Mouse (Mus musculus) heart, embryonic 10.5 days (tissue): ENCODE results near the gene Gimap8. TPM values are rescaled to one million over a fixed set of nuclear protein-coding genes. Genes with fewer than 3 reads are reported as not detected.

Experiments
- DNase-seq: peaks from one replicate; pipeline ENCODE4 v3.0.0-alpha.2; 2017; ENCODE audit warnings: low spot score
- H3K27ac ChIP-seq: fragments of 300-500 bp; sonication (generic); 2 replicates; pipeline ENCODE4 v1.5.1; 2016; ENCODE audit warnings: mild to moderate bottlenecking
- H3K27me3 ChIP-seq: fragments of 300-500 bp; sonication (generic); 2 replicates; pipeline ENCODE4 v1.6.1; 2016; ENCODE audit warnings: mild to moderate bottlenecking; ENCODE audit not compliant: poor library complexity, insufficient read depth, severe bottlenecking
- H3K36me3 ChIP-seq: fragments of 300-500 bp; sonication (generic); 2 replicates; pipeline ENCODE4 v1.6.1; 2016; ENCODE audit warnings: mild to moderate bottlenecking, moderate library complexity
- H3K4me1 ChIP-seq: fragments of 300-500 bp; sonication (generic); 2 replicates; pipeline ENCODE4 v1.6.1; 2016; ENCODE audit warnings: mild to moderate bottlenecking
- H3K4me3 ChIP-seq: fragments of 300-500 bp; sonication (generic); 2 replicates; pipeline ENCODE4 v1.5.1; 2016; ENCODE audit warnings: mild to moderate bottlenecking, moderate library complexity
- H3K9me3 ChIP-seq: fragments of 300-500 bp; sonication (generic); 2 replicates; pipeline ENCODE4 v1.6.1; 2016; ENCODE audit warnings: mild to moderate bottlenecking, moderate library complexity
- WGBS: fragments of 180-500 bp; shearing (Covaris S2); methylation state at CpG from one replicate; pipeline ENCODE4 v1.1.7; 2016; 5-methylcytosine and 5-hydroxymethylcytosine counted together
- polyA plus RNA-seq: library from polyadenylated mRNA; unstranded; fragments of >200 nt; fragmentation: Nextera tagmentation; extraction: Ambion mirVana; gene quantifications from 2 replicates; pipeline ENCODE4 v1.2.1, GENCODE M21; 2016

The Gimap8 gene
- polyA plus RNA-seq, 1 experiment from 2014 or later: 0.87 TPM

GRCm38 (mm10) chr6:48685694-48686665 is 38.9 kb downstream of the Gimap8 start:
- no peak for DNase-seq
- Histone ChIP-seq H3K27me3 (no peaks in the 10 kb centered on the region), H3K4me3 (no peak overlapping the region), H3K27ac (peak overlapping the region; percentile 6; the same call in 1 of the 2 replicates), H3K4me1 (no peaks in the 10 kb centered on the region), H3K36me3 (no peaks in the 10 kb centered on the region), H3K9me3 (no peaks in the 10 kb centered on the region)
- WGBS: 76% methylated on average over 7 of the region's 7 CpGs

- Histone ChIP-seq H3K27ac (no peak overlapping the region; the same call in 1 of the 2 replicates), H3K9me3 (no peaks in the 10 kb centered on the region), H3K36me3 (no peaks in the 10 kb centered on the region), H3K27me3 (no peaks in the 10 kb centered on the region), H3K4me3 (no peak overlapping the region), H3K4me1 (no peaks in the 10 kb centered on the region)
- no peak for DNase-seq
- WGBS: 64% methylated on average over 2 of the region's 2 CpGs
These were observed 40.0 kb downstream of the Gimap8 start for GRCm38 (mm10) chr6:48687077-48687476.

GRCm38 (mm10) chr6:48689320-48689719 is 42.3 kb downstream of the Gimap8 start:
- Histone ChIP-seq H3K4me1 (no peaks in the 10 kb centered on the region), H3K9me3 (no peaks in the 10 kb centered on the region), H3K27ac (no peak overlapping the region), H3K27me3 (no peaks in the 10 kb centered on the region), H3K4me3 (no peak overlapping the region), H3K36me3 (no peaks in the 10 kb centered on the region)
- 63% methylated on average over 2 of the region's 2 CpGs for WGBS
- DNase-seq: no peak

- Histone ChIP-seq H3K9me3 (no peaks in the 10 kb centered on the region), H3K36me3 (no peaks in the 10 kb centered on the region), H3K4me3 (no peak overlapping the region), H3K27ac (no peak overlapping the region), H3K4me1 (no peaks in the 10 kb centered on the region), H3K27me3 (no peaks in the 10 kb centered on the region)
- 82% methylated on average over 6 of the region's 6 CpGs for WGBS
- DNase-seq: no peak
These were observed 45.9 kb downstream of the Gimap8 start for GRCm38 (mm10) chr6:48692962-48693361.

- H3K4me1 ChIP-seq: no peaks in the 10 kb centered on the region
- H3K27me3 ChIP-seq: no peaks in the 10 kb centered on the region
- no peak overlapping the region for H3K4me3 ChIP-seq
- no peaks in the 10 kb centered on the region for H3K9me3 ChIP-seq
- DNase-seq: no peak
- H3K36me3 ChIP-seq: no peaks in the 10 kb centered on the region
- 88% methylated on average over 4 of the region's 4 CpGs for WGBS
- H3K27ac ChIP-seq: no peak overlapping the region
These were observed 50.0 kb downstream of the Gimap8 start for GRCm38 (mm10) chr6:48696830-48697554.

GRCm38 (mm10) chr6:48697555-48697930 is 50.5 kb downstream of the Gimap8 start:
- Histone ChIP-seq H3K36me3 (no peaks in the 10 kb centered on the region), H3K27me3 (no peaks in the 10 kb centered on the region), H3K4me3 (no peak overlapping the region), H3K9me3 (no peaks in the 10 kb centered on the region), H3K27ac (no peak overlapping the region), H3K4me1 (no peaks in the 10 kb centered on the region)
- no peak for DNase-seq
- WGBS: 60% methylated on average over 1 of the region's 1 CpGs

GRCm38 (mm10) chr6:48698066-48698856 is 51.2 kb downstream of the Gimap8 start:
- no peaks in the 10 kb centered on the region for H3K36me3 ChIP-seq
- no peak for DNase-seq
- WGBS: 85% methylated on average over 7 of the region's 7 CpGs
- no peak overlapping the region for H3K4me3 ChIP-seq
- H3K4me1 ChIP-seq: no peaks in the 10 kb centered on the region
- H3K27me3 ChIP-seq: no peaks in the 10 kb centered on the region
- no peak overlapping the region for H3K27ac ChIP-seq
- no peaks in the 10 kb centered on the region for H3K9me3 ChIP-seq

- no peaks in the 10 kb centered on the region for H3K9me3 ChIP-seq
- H3K27ac ChIP-seq: peak overlapping the region; percentile 67; the same call in 1 of the 2 replicates
These were observed 51.9 kb downstream of the Gimap8 start for GRCm38 (mm10) chr6:48698888-48699287.

GRCm38 (mm10) chr6:48700251-48701075 is 53.4 kb downstream of the Gimap8 start:
- H3K27ac ChIP-seq: peak overlapping the region; percentile 62; the same call in 1 of the 2 replicates
- no peaks in the 10 kb centered on the region for H3K4me1 ChIP-seq
- H3K27me3 ChIP-seq: no peaks in the 10 kb centered on the region
- no peak for DNase-seq
- 38% methylated on average over 5 of the region's 5 CpGs for WGBS
- H3K36me3 ChIP-seq: no peaks in the 10 kb centered on the region
- no peak overlapping the region for H3K4me3 ChIP-seq
- no peaks in the 10 kb centered on the region for H3K9me3 ChIP-seq

More at GRCm38 (mm10) chr6:48698888-48699287, 51.9 kb downstream of the Gimap8 start:
- no peak for DNase-seq
- H3K36me3 ChIP-seq: no peaks in the 10 kb centered on the region
- H3K4me3 ChIP-seq: no peak overlapping the region
- no peaks in the 10 kb centered on the region for H3K27me3 ChIP-seq
- no peaks in the 10 kb centered on the region for H3K4me1 ChIP-seq
- 69% methylated on average over 3 of the region's 3 CpGs for WGBS

GRCm38 (mm10) chr6:48702146-48702545 is 55.1 kb downstream of the Gimap8 start:
- no peak for DNase-seq
- peaks cover 4% of the 10 kb centered on the region; the same call in 1 of the 2 replicates for H3K4me1 ChIP-seq
- WGBS: 82% methylated on average over 7 of the region's 7 CpGs
- no peaks in the 10 kb centered on the region for H3K36me3 ChIP-seq
- H3K27ac ChIP-seq: no peak overlapping the region
- H3K4me3 ChIP-seq: no peak overlapping the region
- no peaks in the 10 kb centered on the region for H3K27me3 ChIP-seq
- no peaks in the 10 kb centered on the region for H3K9me3 ChIP-seq

- no peak overlapping the region for H3K27ac ChIP-seq
- no peak for DNase-seq
These were observed 55.6 kb downstream of the Gimap8 start for GRCm38 (mm10) chr6:48702601-48703000.

GRCm38 (mm10) chr6:48704146-48704545 is 57.1 kb downstream of the Gimap8 start:
- Histone ChIP-seq H3K9me3 (no peaks in the 10 kb centered on the region), H3K36me3 (no peaks in the 10 kb centered on the region), H3K27me3 (no peaks in the 10 kb centered on the region), H3K4me3 (no peak overlapping the region), H3K4me1 (peaks cover 4% of the 10 kb centered on the region; the same call in 1 of the 2 replicates), H3K27ac (peak overlapping the region; percentile 16; the same call in 1 of the 2 replicates)
- DNase-seq: no peak

More at GRCm38 (mm10) chr6:48702601-48703000, 55.6 kb downstream of the Gimap8 start:
- Histone ChIP-seq H3K36me3 (no peaks in the 10 kb centered on the region), H3K4me3 (no peak overlapping the region), H3K27me3 (no peaks in the 10 kb centered on the region), H3K9me3 (no peaks in the 10 kb centered on the region), H3K4me1 (peaks cover 4% of the 10 kb centered on the region; the same call in 1 of the 2 replicates)
- 64% methylated on average over 5 of the region's 5 CpGs for WGBS
